Mouse (Mus musculus): Measurements from ENCODE around the gene Adgrd1.

Gene Adgrd1

GRCm38 (mm10) chr5:129096511-129096910, at the start of gene Adgrd1:
Gene Adgrd1, plus strand, starts transcription at chr5:129096750.
- no peak for DNase-seq

- DNase-seq, result no peak
Observed at GRCm38 (mm10) chr5:129049372-129049771, 47.2 kb upstream of the Adgrd1 start.

DNA sequence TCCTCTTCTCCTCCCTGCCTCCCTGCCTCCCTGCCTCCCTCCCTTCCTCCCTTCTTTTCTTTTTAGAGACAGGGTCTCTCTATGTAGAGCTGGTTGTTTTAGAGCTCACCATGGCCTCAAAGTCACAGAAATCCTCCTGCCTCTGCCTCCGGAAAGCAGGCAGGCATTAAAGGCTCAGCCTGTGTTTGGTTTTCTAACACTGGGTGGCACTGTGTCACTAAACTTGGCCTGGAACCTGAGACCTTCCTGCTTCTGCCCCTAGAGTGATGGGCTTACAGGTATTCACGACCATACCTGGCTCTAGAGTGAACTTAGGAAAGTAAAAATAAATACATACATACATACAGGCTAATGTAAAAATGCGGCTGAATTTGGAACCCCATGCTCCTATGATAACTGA, 44.6 kb upstream of the Adgrd1 start:
- no peak for DNase-seq

DNA sequence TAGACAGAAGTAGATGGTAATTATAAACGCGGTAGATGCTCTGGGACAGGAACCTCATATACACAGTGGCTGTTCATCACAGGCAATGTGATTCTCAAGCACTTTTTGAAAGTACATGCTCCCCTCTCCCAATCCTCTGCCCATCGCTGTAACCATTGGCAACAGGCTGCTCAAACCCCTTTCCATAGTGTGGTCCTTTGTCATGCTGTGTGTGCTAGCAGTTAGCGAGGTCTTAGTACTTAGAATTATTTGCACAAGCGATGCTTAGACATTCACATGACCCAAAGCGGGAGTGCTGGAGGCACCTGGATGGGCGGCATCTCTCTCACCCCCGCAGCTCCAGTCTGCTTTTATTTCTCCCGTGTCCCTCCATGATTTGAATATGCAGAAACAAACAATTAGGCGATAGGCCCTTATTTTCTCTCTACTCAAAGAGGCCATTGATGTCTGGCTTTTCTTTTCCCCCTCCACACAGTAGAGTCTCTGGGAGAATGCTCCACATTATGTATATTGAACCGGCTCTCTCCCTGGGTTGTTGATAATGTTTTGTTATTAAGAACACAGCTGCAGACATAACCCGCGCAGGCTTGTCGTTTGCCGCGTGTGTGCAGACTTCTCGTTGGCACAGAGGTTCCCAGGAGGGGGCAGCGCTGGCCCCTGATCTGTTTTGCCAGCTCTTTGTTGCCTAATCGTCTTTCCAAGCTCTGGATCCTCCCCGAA, 43.8 kb upstream of the Adgrd1 start:
- DNase-seq, result no peak

DNA sequence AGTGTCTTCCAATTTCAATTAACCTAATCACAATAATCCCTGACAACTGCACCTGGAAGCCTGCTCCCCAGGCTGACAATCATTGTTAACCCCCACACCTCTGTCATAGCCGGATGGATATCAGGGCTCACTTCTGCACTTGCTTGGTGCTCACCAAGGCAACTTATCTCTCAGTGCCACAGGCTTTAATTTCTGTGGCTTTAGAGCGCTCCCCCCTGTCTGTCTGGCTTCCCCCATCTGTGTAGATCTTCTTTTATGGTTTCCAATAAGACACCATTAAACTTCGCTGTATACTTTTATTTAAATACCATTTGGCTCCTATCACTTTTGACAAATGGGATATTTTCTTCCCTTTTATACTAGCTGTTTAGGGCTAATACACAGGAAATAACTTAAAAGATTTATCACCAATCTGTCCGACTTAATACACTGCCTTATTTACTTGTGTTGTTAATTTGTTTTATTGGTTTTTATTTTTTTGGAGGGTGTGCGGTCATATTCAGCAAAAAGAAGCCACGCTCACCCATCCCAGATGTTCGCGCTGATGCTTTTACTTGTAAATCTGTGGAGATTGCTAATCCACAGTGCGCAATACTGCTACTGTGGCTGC, 41.8 kb upstream of the Adgrd1 start:
- DNase-seq, result no peak

GRCm38 (mm10) chr5:129059116-129059515, 37.4 kb upstream of the Adgrd1 start:
- DNase-seq, result no peak

DNA sequence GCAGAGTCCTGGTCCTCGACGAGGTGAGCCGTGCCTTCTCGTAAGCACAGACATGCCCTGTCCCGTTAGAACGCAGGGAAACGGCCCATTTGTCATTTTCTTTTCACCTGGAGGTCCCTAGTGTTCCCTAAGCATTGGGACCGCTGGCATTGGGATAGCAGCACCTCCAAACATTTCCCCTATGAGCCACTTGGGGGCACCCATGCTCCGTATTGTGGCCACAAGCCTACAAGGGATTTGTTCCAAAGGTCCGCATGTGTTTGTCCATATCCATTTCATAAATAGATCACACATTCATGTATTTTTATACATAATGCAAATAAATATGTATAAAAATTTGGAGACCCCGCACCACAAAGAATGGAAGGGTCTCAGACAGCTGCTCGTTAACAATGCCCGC, 35.0 kb upstream of the Adgrd1 start:
- DNase-seq, result peak in 1 of 2 experiments; percentile 22

- DNase-seq, result peak; percentile 69 to 73
Observed at GRCm38 (mm10) chr5:129063037-129063791, 33.3 kb upstream of the Adgrd1 start.

GRCm38 (mm10) chr5:129063792-129064087, 32.8 kb upstream of the Adgrd1 start:
- DNase-seq, result no peak

DNA sequence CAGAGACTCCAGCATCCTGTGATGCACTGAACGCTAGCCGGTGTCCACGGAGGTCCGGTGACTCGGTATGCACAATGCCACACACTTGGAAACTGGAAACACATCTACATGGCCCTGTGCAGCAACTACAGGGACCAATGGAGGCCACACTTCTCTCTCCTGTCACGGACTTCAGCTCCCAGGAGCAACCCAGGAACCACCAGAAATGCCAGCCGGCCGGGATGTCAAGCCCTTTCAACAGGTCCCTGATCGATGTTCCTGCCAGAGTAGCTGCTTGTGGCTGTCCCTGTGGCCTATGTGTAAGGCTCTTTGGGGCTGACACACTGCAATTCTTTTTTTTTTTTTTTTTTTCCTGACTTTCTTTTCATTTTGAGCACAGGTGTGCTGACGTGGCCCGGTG, 32.4 kb upstream of the Adgrd1 start:
- DNase-seq, result no peak

DNA sequence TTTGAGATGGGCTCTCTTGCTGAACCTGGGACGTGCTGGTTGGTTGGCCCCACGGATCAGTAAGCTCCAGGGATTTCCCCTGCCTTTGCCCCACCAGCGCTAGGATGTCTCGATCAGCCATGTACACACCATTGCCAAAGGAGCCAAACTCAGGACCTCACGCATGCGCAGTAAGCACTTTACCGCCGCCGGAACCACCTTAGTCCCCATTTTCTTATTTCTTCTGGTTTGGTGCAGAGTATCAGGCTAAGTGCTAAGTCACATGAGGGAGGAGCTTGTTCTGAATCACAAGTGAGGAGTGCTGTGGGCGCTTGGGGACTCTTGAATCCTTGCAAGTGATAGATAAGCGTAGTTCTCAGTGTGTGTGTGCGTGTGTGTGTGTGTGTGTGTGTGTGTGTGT, 31.2 kb upstream of the Adgrd1 start:
- no peak for DNase-seq

GRCm38 (mm10) chr5:129065946-129066345, 30.6 kb upstream of the Adgrd1 start:
- no peak for DNase-seq

DNA sequence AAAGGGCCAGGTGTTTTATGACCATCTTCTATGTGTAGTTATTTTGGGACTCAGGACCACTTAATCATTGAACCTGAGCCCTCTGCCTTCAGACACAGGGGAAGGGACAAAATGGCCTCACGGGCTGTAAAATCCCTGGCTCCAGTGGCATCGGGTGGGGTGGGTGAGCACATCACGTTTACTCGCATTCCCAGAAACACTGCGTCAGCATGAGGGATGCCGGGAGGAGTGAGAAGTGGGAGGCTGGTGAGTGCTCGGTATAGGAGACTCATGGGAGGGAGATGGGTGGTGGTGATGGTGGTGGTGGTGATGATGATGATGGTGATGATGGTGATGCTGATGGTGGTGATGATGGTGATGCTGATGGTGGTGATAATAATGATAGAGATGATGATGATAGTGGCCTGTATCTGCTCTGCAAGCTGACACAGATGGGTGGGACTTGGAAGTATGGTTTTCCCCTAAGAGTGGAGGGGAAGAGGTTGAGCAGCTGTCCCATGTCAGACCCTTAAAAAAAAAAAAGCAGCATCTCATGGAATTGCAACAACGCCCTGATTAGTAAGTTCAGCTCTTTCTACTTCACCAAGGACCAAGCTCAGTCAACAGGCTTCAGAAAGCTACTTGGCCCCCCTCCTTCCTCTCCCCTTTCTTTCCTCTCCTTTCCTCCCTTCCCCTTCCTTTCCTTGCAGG, 29.9 kb upstream of the Adgrd1 start:
- no peak for DNase-seq

GRCm38 (mm10) chr5:129067231-129067834, 29.2 kb upstream of the Adgrd1 start:
- no peak for DNase-seq

- DNase-seq, result no peak
Observed at GRCm38 (mm10) chr5:129071761-129072280, 24.7 kb upstream of the Adgrd1 start.

DNA sequence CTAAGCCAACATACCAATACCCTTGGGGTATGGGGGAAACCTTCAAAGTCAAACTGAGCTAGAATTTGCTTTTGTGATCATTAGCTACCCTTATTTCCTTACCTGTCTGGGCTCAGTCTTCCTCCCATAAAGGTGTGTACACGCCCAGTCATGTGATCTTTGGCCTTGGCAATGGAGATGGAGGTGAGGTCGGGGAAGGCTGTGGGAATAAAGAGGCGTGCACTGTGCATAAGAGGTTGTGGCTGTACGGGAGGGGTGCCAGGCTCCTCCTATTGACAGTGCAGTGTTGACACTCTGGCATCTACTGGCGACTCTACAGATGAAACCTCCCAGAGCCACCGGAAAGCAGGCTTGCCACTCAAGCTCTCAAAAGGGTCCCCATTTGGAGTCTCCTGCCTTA, 23.1 kb upstream of the Adgrd1 start:
- no peak for DNase-seq

DNA sequence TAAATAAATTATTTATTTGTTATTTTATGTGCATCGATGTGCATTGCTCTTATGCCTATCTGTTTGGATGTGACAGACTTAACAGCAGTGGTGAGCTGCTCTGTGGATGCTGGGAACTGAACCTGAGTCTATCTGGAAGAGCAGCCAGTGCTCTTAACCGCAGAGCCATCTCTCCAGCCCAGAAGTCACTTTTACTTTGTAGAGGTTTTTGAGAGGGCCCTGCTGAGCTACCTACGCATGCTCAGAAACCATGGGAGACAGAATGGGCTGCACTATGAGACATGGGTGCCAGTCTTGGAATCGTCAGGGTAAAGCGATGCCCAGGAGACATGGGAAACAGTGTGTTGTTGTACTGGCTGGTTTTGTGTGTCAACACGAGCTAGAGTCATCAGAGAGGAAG, 20.5 kb upstream of the Adgrd1 start:
- no peak for DNase-seq

DNA sequence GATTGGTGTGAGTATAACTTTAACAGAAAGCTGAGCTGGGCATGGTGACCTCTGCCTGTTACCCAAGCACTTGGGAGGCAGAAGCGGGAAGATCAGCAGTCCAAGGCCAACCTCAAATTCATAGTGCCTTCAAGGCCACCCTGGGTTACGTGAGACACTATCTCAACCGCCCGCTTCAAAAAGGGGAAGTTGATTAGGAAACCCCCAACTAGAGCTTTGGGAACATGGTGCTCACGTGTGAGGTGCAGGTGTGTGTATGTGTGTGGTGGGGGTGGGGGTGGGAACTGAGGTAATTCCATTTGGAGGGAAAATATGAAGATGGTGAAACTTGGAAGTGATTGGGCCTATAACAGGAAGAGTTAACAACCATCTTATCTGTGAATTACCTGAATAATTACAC, 19.3 kb upstream of the Adgrd1 start:
- no peak for DNase-seq

DNA sequence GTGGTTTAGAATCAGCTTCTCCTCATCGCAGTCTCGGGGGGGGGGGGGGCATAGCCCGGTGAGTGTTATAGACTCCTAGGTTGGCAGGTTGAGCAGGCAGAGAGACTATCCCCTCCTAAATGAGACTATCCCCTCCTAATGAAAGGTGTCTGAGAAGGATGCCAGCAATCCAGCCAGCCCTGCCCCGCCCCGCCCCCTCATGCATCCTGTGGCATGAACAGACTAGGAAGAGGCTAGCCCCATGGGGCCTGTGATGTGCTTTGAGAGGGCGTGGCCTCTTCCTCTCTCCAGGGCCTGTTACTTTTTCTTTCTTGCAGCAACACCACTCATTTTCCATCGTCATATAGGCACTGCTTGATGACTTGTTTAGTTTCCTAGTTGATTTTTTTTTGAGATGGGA, 15.0 kb upstream of the Adgrd1 start:
- DNase-seq, result no peak

DNA sequence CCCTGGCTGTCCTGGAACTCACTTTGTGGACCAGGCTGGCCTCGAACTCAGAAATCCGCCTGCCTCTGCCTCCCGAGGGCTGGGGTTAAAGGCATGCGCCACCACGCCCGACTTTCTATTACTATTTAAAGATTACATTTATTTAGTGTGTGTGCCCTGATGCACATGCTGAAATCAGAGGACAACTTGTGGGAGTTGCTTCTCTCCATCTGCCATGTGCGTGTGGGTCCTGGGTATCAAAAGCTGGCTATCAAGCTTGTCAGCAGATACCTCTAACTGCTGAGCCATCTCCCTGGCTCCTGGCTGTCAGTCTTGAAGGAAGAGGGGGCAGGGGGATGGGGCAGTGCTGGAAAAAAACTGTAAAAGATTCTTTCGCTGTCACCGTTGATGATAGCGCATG, 11.4 kb upstream of the Adgrd1 start:
- DNase-seq, result no peak

GRCm38 (mm10) chr5:129092345-129093065, 4.0 kb upstream of the Adgrd1 start:
- no peak for DNase-seq

- no peak for DNase-seq
Observed at GRCm38 (mm10) chr5:129093158-129093557, 3.4 kb upstream of the Adgrd1 start.

Measured in thymus, postnatal 36 days (tissue).